Mouse (Mus musculus): ENCODE data around the gene Asb15.

The Asb15 gene

DNA sequence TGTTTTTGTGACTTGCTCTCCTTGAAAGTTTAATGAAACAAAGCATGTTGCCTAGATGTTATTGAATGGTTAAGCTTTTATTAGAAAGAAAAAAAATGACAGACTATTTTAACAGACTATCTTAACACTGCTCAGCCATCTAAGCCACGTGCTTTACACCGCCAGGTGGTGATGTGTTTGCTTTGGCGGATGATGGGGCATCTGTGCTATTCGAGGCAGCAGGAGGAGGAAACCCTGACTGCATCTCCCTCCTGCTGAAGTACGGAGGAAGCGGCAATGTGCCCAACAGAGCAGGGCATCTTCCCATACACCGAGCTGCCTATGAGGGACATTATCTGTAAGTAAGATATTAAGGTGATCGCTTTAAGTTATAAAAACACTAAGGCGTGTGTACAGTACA is 36.1 kb downstream of the Asb15 start:
- no peak for DNase-seq (ENCODE audit: low read depth in 2 of 2, low spot score in 2 of 2)

DNA sequence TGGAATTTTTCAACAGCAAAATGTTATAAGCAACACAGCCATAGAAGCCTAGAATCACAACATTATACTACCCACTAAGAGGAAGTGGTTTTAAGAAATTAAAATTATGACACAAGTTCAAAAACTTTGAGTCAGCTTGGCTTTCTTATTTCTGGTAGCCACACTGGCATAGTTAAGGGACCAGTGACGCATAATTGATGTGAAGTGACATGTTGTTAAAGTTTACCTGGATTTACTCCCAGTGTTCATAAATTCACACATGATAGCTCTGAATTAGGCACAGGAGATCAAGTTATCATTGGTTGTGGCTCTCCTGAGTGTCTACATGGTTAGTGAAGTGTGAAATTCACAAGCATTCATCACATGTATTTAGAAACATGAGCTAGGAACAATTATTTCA is 36.9 kb downstream of the Asb15 start:
- DNase-seq (ENCODE audit: low read depth in 2 of 2, low spot score in 2 of 2): no peak

DNA sequence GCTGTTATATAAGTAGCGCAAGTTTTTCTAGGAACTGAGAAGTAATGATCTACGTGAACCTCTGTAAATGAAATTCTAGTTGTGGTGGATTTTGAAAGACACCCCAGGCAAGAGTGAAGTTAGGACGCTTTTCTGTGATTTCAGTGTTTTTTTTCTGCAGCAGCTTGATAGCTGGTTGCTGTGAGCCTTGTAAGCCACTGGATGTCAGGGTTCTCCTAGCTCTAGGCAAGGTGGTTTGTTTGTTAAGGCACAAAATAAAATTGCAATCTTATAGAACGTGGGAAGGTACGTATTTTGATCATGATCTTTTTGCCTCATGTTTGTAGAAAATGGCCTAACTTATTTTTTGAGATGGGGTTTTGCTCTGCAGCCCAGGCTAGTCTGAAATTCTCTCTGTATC is 41.0 kb downstream of the Asb15 start:
- DNase-seq (ENCODE audit: low read depth in 2 of 2, low spot score in 2 of 2): no peak

DNA sequence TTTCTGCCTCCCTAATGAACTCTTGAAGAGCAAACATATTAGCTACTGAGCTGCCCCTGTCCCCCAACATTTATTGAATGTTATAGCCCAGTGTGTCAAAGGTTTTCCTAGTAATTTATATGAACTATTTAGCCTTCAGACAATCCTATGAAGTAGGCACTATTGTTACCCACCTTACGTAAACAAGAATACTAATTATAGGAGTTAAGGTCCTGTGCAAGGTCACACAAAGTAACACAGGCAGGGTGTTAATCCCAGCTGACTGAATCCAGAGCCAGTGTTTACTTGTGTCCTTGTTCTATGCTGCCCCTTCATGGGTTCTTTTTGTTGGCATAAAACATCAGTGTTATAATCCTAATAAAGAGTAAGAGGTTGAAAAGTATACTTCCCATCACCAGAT is 41.8 kb downstream of the Asb15 start:
- no peak for DNase-seq (ENCODE audit: low read depth in 2 of 2, low spot score in 2 of 2)

DNA sequence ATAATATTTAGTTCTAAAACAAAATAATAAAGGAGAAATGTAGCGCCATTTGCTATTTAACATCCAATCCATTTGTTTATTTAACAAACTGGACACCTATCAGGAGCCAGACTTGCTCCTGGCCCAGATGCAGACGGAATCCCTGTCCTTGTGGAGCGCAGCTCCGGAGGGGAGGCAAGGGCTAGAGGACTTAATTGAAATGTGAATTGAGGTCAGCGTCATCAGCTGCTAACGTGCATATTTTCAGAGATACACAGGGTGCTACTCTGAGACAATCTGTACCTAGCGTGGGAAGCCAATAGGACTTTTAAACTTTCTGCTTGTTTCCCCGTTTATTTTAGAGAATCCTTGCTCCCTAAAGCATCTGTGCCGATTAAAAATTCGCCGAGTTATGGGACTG is 42.3 kb downstream of the Asb15 start:
- DNase-seq (ENCODE audit: low read depth in 2 of 2, low spot score in 2 of 2): no peak

DNA sequence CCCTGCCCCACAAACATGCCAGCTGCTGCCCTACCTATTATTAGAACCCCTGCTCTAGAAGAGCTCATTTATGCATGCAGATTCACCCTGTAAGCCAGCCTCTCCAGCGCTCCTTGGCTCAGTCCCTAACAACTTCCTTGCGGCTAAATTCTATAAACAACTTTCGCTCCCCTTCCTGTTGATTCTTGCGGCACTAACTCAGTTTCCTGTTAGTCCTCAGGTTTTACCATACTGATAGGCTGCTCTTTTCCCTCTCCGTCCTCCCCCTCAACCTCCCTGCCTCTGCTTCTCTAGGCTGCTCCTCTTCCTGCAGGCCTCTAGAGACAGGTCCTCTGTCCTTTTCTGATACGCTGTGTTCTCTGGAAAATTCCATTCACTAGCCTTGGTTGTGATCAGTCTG is 43.2 kb downstream of the Asb15 start:
- no peak for DNase-seq (ENCODE audit: low read depth in 2 of 2, low spot score in 2 of 2)

DNA sequence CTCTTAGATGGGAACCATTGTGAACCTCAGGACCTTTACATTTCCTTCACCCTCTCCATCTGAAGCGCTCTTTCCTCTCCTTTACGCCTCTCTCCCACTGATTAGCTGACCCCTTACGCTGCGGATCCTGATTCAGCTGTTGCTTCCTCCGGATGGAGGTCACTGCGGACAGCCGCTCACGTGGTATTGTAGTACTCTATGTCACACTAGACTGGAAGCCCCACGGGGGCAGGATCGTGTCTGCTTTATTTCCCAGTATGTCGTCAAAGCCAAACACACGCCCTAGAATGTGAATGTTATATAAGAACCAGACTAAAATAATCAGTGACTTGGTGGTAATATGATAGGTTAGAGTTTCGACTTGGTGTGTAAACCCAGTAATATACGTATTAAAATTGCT is 44.5 kb downstream of the Asb15 start:
- DNase-seq (ENCODE audit: low read depth in 2 of 2, low spot score in 2 of 2): no peak

DNA sequence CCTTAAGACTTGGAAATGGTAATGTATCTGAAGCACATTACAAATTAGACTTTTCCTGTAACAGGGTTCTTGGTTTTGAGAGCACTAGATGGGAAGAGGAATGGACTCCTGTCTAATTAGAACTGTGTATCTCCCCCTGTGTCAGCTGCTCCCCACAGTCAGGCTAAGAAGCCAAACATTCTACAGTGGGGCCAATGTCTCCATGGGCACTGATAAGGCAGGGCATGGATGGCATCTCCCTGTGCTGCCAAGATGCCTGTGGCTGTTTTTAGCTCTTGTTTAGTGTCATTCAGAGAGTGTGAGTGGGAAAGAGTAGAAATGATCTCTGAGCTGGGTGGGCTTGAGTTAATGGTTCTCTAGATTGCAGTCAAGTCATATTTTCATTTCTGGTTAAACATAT is 45.4 kb downstream of the Asb15 start:
- DNase-seq (ENCODE audit: low read depth in 2 of 2, low spot score in 2 of 2): no peak

DNA sequence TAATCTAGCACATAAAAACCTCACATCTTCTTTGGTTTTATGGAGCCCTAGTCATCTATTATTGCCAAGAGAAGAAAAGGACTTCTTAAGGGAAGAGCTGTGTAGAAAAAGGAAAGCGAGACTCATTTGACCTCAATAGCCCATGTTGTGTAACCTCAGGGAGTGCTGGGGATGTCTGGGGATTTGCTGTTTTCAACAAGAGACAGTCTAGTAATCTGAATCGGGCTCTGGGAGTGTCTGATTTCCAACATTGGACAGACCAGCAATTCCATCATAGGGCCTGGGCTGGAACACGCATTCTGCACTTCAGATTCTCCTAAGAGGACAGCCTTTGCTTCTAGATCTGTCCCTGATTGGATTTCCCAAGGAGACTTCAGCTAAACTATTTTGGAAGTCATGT is 55.5 kb downstream of the Asb15 start:
- DNase-seq (ENCODE audit: low read depth in 2 of 2, low spot score in 2 of 2): no peak

DNA sequence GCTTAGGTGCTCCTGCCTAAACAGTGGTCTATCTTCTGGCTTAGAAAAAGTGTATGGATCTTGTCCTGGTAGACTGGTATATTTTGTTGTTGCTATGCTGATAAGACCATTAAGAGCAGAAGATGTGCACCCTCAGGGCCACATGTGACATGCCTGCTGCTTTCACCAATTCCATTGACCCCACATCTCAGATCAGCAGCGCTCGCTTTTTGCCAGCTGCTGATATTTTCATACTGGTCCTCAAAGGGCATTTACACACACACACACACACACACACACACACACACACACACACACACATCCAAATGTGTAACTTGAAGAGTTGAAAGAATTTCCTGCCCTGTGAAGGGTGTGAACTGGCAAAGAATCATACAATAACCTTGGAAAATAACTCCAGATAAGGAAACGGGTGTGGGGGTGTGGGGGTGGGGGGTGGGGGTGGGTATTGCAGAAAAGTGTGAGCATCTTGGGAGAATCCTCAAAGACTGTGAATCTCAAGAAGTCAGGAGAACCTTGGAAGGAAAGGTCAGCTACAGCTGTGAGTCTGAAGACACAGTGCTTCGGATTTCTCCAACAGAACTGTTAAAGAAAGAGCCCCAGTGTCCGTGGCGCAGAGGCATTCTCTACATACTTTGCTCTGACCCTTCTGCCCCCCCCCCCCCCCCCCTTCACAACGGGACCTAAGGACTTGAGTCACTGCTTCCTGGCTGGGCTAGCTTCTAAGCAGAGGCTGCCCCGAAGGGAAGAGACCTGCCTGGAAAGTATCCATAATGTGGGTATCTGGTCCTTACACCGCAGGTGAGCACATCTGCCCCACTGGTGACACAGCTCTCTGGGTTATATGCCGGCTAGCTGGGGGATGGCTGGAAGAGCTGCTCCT is 57.7 kb downstream of the Asb15 start:
- DNase-seq (ENCODE audit: low read depth in 2 of 2, low spot score in 2 of 2): no peak

DNA sequence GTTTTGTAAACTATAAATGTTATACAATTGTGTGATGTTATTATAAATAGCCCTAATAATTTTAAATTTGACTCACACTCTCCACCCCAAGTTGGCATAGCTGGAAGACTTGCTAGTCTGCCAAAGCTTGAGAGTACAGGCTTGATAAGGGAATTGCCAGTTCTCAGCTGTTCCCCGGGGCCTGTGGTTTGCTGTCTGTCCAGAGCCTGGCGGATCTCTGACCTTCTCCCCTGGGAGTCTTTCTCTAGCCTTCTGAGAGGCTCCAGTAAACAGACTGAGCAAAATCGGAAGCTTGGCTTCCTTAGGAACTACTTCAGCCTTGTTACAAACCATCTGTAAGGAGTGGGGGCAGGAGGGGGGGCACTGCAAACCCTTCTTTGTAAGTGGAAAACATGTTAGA is 58.9 kb downstream of the Asb15 start:
- DNase-seq (ENCODE audit: low read depth in 2 of 2, low spot score in 2 of 2): no peak

DNA sequence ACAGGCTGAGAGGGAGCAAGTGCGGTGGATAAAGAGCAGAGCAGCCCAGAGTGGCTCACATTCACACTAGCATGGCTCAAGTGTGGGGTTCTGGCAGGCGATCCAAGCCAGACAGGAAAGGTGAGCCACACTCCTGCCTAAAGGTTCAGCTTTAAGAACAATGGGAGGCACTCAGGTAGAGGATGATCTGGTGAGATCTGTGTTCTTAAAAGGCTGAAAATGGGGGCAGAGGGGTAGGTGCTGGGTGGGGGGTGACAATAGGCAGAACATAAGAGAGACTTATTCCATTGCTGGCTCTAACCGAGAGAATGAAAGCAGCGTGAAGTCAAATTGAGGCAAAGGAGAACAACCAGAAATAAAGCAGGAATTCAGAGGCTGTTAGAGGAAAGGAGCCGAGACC is 62.3 kb downstream of the Asb15 start:
- DNase-seq (ENCODE audit: low read depth in 2 of 2, low spot score in 2 of 2): no peak

DNA sequence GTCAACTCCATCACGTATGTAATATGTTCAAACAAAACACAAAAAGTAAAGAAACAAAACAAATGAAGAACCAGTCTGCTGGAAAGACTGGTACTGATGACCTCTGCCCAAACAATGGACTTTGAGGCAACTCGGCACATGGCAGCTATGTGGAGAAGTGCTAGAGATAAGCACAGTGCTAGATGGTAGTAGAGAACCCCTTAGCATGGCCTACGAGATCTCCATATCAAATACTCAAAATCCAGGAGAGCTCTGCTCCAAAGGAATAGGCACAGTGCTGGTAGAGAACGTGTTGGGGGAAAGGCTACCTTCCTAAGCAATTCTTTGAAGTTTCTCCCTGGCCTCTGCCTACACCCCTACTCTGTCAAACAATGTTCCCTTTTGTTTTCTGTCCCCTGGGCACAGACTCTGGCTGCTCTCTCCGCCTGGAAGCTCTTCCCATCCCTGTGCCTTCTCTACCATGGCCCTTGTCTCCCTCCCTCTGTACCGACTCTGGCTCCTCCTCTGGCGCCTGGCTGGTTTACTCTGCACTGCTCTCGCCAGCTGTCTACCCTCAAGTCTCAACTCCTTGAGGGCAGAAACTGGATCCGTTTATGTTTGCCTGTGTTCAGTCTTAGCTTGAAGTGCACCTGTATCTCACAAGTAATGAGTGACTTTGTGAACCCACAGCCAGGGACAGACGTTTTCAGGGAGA is 63.7 kb downstream of the Asb15 start:
- DNase-seq (ENCODE audit: low read depth in 2 of 2, low spot score in 2 of 2): no peak

DNA sequence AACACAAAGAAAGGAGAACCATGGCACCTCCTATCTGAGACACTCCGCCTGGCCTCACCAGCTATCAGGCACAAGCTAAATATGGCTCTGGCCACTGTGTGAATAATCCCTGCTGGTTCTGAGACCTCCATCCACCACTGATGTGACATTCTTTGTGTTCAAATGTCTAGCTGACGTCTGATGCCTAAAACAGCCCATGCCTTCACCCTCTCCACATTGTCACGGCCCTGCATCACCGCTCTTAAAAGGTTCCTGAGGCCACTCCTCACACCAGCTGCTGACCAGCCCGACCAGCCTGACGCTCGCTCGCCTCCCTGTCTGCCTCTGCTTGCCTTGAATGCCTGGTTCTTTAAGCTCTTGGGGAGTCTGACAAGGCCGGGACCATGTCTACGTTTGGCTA is 69.6 kb downstream of the Asb15 start, which contains the start of gene Lmod2:
Gene Lmod2 (plus strand): TSS at position 263 of the 400 bp plus-strand sequence.
- no peak for DNase-seq (ENCODE audit: low read depth in 2 of 2, low spot score in 2 of 2)

DNA sequence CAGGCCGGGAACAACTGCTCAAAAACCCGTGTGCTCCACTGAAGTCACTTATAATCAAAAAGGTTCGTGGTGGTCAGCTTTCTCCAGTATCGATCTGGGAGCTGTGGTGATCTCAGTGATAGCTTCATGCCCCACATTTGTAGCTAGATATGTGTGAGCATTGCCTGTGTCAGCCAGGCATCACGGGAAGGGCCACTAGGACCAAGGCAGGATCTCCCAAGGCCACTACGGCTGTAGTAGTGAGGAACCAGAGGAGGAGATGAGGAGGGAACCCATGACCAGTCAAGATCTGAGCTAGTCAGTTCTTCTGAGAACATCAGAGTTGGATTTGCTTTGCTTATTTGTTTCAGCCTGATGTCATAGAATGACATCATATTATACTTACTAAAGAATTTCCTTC is 71.2 kb downstream of the Asb15 start:
- DNase-seq (ENCODE audit: low read depth in 2 of 2, low spot score in 2 of 2): no peak

DNA sequence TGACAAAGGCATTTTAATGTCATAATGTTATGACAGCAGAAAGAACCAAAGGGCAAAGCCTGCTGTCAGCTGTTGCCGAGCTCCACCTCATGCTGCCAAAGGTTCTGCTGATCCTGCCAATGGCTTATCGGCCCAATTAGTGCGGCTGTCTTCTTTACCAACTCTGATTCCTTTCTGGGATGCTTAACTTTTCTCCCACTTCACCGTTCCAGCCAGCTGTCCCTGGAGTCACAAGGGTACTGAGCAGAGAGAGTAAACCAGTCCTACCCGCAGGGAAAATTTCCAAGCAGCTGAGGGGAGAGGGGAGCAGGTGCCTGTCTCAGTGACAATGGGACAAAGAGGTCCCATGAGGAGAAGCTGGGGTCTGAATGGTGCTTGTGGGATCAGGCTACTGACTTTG is 71.7 kb downstream of the Asb15 start:
- DNase-seq (ENCODE audit: low read depth in 2 of 2, low spot score in 2 of 2): no peak

DNA sequence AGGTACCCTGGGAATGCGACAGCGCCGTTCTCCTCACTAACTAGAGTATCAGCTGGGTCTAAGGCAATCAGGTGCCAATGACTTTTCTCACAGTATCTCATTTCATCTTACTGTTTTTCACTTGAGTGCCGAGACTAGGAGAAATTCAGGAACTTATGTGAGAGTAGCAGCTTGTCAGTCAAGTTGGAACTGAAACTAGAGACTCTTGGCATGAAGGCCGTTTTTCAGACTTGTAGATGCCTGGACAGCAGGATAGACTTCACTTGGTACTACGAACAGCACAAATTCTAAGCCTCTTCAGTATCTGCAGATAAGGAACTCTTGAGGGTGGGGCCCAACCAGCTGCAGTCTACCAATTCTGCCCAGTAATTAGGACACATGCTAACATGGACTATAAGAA is 72.2 kb downstream of the Asb15 start:
- no peak for DNase-seq (ENCODE audit: low read depth in 2 of 2, low spot score in 2 of 2)

DNA sequence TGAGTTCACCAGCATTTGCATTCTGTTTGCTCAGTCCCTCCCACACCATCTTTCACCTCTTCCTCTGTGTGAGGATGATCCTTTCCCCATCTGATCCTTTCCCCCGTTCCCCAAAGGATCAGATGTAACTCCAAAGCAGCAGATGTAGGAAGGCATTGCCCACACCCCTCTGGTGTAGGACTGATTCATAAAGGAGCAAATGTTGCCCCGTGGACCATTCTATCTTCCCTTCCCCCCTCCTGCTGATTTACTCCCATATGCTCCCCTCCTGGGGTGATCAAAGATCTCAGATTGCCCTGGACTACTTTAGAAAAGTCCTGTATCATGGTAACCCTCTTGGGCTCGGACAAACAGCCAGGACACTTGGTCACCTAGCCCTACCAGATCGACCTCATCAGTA is 72.8 kb downstream of the Asb15 start:
- no peak for DNase-seq (ENCODE audit: low read depth in 2 of 2, low spot score in 2 of 2)

DNA sequence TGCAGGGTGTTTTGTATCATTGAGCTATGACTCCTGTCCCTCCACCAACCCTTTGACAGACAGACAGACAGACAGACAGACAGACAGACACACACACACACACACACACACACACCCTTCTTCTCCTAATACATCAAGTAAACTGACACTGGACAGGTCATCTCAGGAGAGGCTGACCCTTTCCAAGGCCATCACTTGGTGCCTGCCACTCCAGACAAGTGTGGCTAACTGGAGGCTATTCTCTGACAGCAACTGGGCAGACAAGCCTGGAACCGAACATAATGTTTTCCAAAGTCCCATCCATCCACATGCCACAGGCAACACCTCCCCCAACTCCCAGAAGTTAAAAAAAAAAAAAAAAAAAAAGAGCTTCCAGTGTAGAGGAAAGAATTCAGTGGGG is 73.7 kb downstream of the Asb15 start:
- no peak for DNase-seq (ENCODE audit: low read depth in 2 of 2, low spot score in 2 of 2)

DNA sequence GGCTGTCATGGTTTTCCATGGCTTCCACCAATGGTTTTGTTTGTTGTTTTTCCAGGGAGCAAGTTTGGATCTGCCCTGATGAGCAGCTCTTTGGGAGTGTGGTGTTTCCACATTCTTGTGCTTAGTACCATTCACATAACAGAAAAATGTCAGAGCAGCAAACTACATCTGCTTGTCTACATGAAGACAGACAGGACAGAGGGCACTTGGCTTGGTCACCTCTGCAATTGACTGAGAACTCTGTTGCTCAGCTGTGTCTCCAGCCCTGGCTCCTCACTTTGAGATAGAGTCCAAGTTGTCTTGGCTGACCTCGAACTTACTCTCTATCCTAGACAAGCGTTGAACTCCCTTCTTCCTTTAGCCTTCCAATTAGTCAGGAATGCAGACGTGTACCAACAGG is 74.4 kb downstream of the Asb15 start:
- no peak for DNase-seq (ENCODE audit: low read depth in 2 of 2, low spot score in 2 of 2)

DNA sequence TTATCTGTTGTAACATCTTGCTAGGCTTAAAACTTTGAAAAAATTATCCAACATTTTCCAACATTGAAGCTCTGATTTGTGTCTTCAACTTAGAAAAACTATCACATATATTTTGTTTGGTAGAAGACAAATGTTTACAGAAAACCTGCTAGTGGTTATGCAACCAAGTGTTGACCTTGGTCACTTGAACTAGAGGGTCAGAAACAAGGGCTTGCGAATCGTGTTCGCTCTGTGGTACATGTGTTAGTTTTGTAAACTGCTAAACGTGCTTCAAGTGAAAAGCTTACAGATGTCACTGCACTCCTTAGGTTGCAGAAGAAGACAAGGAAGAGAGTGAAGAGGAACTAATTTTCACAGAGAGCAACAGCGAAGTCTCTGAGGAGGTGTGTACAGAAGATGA is 75.0 kb downstream of the Asb15 start:
- DNase-seq (ENCODE audit: low read depth in 2 of 2, low spot score in 2 of 2): no peak

DNA sequence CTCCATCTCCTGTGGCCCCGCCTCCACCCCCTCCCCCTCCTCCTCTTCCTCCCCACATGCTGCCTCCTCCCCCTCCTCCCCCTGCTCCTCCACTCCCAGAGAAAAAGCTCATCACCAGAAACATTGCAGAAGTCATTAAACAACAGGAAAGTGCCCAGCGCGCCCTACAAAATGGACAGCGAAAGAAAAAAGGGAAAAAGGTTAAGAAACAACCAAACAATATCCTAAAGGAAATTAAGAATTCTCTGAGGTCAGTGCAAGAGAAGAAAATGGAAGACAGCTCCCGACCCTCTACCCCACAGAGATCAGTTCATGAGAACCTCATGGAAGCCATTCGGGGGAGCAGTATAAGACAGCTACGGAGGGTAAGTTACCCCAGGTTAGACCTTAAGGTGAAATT is 76.3 kb downstream of the Asb15 start:
- DNase-seq (ENCODE audit: low read depth in 2 of 2, low spot score in 2 of 2): no peak

DNA sequence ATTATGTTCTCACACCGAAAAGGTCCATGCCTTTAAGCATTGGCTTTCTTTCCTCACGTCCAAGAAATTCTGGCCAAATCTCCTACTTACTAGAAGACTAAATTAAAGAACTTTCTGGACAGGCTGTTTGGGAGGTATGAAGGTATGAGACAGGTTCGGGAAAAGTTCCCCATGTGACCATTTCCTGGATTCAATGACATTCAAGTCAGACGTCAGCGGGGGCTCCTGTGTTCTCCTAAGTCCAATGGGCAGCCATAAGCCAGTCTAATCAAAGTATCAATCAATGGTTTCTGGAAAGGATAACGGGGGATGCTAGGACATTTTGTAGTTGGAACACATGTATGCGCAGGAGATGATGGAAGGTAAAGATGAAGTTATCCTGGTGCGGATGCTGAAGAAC is 77.7 kb downstream of the Asb15 start:
- no peak for DNase-seq (ENCODE audit: low read depth in 2 of 2, low spot score in 2 of 2)
